Mouse (Mus musculus) mouse embryonic stem cell (cell line): Measurements from ENCODE around the gene Fat1.

Experiments
- in situ Hi-C, 2 experiments: fragments of 300-500 bp; cut with MboI; formaldehyde crosslinking; loops; 1 replicate in 1 of 2; 3 replicates in 1 of 2; pipeline ENCODE4 v1.14.3; 2019 to 2020; ENCODE audit warnings: low sequenced_read_pairs in 2 of 2, low pct_unique_long_range_greater_than_20kb in 1 of 2, mixed read lengths in 1 of 2; ENCODE audit not compliant: unreplicated experiment in 1 of 2

Fat1 gene

GRCm38 (mm10) chr8:44934850-44935497 lies at the start of gene Fat1:
Gene Fat1 (plus strand): TSS chr8:44935447.
- in situ Hi-C loops = loop anchor here (25.0 kb wide), 1 partner anchor 302 kb away; no protein-coding TSS in a partner anchor

GRCm38 (mm10) chr8:44894626-44895025 lies 40.6 kb upstream of the Fat1 start:
- in situ Hi-C loops = no loop called here

GRCm38 (mm10) chr8:44899575-44899991 lies 35.7 kb upstream of the Fat1 start:
- in situ Hi-C loops = no loop called here

- in situ Hi-C loops = no loop called here
Measured at GRCm38 (mm10) chr8:44911126-44911903, 23.9 kb upstream of the Fat1 start.

GRCm38 (mm10) chr8:44919487-44920082 lies 15.7 kb upstream of the Fat1 start:
- in situ Hi-C loops = no loop called here

- in situ Hi-C loops = no loop called here
Measured at GRCm38 (mm10) chr8:44920379-44921032, 14.7 kb upstream of the Fat1 start.

- in situ Hi-C loops = loop anchor here (25.0 kb wide), 1 partner anchor 312 kb away; no protein-coding TSS in a partner anchor
Measured at GRCm38 (mm10) chr8:44924995-44925394, 10.3 kb upstream of the Fat1 start.

- in situ Hi-C loops = loop anchor here (25.0 kb wide), 1 partner anchor 307 kb away; no protein-coding TSS in a partner anchor
Measured at GRCm38 (mm10) chr8:44930058-44930457, 5.2 kb upstream of the Fat1 start.

- in situ Hi-C loops = loop anchor here (25.0 kb wide), 1 partner anchor 305 kb away; no protein-coding TSS in a partner anchor
Measured at GRCm38 (mm10) chr8:44932546-44933342, 2.5 kb upstream of the Fat1 start.

GRCm38 (mm10) chr8:44933478-44933877 lies 1.8 kb upstream of the Fat1 start:
- in situ Hi-C loops = loop anchor here (25.0 kb wide), 1 partner anchor 304 kb away; no protein-coding TSS in a partner anchor

- in situ Hi-C loops = loop anchor here (25.0 kb wide), 1 partner anchor 303 kb away; no protein-coding TSS in a partner anchor
Measured at GRCm38 (mm10) chr8:44934416-44934815, 831 bp upstream of the Fat1 start.

GRCm38 (mm10) chr8:44935741-44936140 lies 494 bp downstream of the Fat1 start:
- in situ Hi-C loops = loop anchor here (25.0 kb wide), 1 partner anchor 302 kb away; no protein-coding TSS in a partner anchor

- in situ Hi-C loops = loop anchor here (25.0 kb wide), 1 partner anchor 301 kb away; no protein-coding TSS in a partner anchor
Measured at GRCm38 (mm10) chr8:44936481-44936961, 1.3 kb downstream of the Fat1 start.

- in situ Hi-C loops = loop anchor here (25.0 kb wide), 1 partner anchor 300 kb away; no protein-coding TSS in a partner anchor
Measured at GRCm38 (mm10) chr8:44937141-44937825, 2.0 kb downstream of the Fat1 start.

- in situ Hi-C loops = loop anchor here (25.0 kb wide), 1 partner anchor 299 kb away; no protein-coding TSS in a partner anchor
Measured at GRCm38 (mm10) chr8:44937905-44938642, 2.8 kb downstream of the Fat1 start.

GRCm38 (mm10) chr8:44938643-44938979 lies 3.4 kb downstream of the Fat1 start:
- in situ Hi-C loops = loop anchor here (25.0 kb wide), 1 partner anchor 299 kb away; no protein-coding TSS in a partner anchor
